Mouse (Mus musculus): ENCODE results near the gene Rbl2.

Rbl2 gene

DNA sequence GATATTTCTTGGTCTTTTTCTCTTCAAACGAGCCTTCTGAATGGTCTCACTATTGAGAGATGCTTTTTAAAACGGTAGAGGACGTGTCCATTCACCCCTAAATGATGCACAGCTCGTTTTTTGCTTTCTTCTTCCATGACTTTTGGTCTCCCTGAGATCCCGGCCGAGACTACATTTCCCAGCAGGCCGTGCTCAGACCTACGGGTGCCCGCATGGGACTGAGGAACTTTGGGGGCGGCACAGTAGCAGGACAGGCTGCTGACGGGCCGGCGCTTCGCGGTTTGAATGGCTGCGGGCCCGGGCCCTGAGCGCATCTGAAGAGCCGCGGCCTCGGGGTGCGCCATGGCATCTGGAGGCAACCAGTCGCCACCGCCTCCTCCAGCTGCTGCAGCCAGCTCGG, at the start of gene Rbl2:
Rbl2 (plus strand) TSS at position 224 of the 400 bp plus-strand sequence.
- peak; percentile 96 for DNase-seq

DNA sequence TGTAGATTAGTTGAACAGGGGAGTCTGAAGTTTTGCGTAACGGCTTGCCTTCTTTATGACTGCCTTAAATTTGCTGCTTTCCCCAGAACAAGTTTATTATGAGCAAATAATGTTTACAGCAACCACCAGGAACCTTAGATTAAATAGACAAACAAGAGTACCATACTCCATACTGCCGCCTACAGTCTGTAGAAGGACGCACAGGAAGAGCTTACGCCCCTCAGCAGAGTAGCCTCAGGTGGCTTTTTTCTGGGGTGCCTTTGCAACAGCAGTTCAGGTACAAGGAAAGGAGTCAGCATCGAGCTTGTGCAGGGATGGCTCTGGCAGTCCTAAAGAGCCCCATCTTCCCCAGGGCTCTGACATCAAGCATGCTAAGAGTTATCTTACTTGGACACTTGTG, 35.4 kb upstream of the Rbl2 start:
- DNase-seq = no peak

DNA sequence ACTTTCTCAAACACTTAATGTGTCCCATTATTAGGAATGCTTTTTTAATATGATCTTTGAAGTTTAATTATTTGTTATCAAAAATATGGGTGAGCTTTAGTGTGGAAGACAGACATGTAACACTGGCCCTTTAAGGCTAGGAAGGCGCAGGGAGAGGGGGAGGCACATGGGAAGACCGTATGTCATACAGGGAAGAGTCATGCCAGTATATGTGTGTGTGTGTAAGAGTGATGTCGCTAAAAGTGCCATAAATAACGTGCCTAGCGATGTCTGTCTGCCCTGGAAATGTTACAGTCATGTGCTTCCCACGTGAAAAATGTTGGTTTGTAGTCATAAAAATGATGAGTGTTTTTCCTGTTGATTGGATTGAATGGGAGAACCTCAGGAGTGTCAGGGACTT, 33.0 kb upstream of the Rbl2 start:
- DNase-seq = no peak

DNA sequence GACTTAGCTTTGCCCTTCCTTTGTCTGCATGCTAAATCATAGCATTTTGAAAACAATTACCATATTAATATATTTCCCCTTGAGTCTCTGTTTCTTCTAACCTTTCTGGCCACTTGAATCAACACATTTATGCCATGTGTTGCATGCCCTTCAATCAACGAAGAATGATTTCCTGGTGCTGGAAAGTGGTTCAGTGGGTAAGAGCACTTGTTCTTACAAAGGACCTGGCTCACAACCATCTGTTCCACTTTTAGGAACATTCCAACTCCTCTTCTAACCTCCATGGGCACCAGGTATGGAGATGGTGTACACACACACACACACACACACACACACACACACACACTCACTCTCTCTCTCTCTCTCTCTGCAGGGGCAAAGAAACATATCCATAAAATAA, 31.2 kb upstream of the Rbl2 start:
- DNase-seq = no peak

DNA sequence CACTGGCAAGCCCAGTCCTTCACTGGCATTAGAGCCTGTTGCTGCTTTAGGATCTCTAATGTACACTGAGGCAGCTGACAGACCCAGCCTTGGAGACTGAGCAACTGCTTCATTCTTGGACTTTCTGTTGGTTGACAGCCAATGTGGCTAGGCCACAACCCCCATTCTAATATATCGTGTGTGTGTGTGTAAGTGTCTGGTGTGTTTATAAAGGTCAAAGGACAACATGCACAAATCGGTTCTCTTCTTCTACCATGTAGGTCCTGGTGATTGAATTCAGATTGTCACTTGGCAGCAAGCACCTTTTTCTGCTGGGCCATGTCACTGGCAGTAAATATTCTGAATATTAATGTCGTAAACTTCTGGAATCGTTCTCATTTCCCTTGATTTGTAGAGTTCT, 23.5 kb upstream of the Rbl2 start:
- DNase-seq = peak; percentile 43

DNA sequence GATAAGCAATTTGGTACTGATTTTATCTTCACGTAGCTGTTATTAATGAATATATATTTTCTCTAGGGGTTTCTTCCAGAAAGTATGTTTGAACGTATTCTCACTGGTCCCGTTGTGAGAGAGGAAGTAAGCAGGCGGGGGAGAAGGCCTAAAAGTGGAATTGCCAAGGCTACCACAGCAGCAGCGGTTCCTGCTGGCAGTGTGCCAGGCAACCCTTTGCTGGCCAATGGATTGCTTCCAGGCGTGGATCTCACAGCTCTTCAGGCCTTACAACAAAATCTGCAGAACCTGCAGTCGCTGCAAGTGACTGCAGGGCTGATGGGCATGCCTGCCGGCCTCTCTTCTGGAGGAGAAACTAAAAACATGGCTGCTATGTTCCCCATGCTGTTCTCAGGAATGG, 18.8 kb upstream of the Rbl2 start:
- peak; percentile 91 for DNase-seq

DNA sequence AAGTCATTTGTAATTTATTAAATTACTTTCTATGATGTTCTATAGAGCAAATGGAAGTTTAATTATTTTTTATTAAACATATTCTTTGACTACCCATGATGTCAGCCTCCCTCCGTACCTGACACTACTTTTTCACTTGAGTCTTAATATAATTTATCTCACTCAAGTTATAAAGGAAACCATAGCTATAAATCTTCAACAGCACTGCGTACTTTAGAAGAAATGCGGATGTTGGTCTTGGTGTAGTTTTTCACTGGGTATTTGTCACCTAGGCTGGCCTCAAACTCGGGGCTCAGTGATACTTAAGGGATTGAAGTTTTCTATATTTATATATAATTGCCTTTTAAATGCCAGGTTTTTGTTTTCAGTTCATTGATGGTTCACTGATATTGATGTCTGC, 15.4 kb upstream of the Rbl2 start:
- no peak for DNase-seq

DNA sequence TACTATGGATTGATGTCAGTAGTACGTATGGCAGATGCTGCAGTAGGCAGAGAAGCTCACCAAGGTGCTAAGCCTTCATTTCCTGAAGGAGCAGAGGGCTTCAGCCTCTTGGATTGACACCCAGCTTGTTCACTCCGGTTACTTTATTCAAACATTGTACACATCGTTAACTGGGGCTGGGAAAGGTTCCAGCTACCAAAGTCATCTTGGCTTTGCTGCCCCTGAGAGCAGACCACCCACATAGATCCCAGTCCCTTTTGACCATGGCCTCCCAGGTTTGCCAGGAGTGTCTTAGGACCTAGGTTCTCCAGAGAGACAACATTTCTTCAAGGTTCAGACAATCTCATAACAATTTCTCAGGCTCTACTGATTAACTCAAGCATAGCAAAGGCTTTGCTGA, 13.0 kb upstream of the Rbl2 start:
- peak; percentile 41 for DNase-seq

DNA sequence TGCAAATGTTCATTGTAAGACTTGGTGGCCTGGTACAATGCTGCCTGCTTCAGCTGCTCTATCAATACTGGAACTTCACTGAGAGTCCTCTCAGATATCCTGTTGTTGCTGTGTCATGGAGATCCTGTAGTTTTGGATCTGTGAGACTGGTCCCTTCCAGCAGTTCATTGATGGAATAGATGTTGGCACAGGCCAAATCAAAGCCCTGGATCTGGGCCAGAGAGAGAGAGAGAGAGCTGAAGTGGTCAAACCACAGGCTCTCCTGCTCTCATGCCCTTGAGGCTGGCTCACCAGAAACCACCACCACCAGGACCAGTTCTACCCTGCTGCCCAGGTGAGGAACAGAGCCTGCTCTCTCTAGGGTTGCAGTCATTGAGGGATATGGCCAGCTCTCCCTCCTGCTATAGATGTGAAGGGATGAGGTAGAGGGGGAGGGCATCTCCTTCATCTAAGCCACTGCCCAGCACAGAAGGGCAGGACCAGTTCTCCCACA, 10.7 kb upstream of the Rbl2 start:
- DNase-seq = no peak

DNA sequence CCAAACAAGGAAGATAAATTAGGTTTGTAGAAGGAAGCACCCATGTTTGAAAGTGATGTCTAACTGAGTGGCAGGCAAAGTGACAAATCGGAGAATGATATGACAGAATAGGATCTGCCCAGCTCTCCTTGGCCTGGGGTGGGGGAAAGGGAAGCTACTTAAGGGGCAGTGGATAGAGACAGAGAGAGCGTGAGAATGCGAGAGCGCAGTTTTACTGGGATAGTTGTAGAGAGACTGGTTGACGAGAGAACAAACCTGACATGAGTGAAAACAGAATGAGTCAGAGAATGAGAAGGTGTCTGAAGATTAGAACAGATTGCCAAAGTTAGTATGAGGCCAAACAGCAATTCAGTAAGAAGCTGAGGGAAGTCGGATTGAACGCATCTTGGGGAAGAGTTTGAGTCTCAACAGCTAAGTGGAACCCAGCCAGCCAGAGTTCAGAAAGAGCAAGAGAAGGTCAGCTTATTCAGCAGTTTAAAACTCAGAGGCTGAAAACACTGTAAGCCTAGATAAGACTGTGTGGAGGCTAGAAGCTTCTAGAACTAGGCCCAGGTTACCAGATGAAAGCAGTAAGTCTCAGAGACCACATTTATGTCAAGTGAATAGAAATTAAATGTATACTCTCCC, 9.9 kb upstream of the Rbl2 start:
- peak; percentile 77 for DNase-seq

DNA sequence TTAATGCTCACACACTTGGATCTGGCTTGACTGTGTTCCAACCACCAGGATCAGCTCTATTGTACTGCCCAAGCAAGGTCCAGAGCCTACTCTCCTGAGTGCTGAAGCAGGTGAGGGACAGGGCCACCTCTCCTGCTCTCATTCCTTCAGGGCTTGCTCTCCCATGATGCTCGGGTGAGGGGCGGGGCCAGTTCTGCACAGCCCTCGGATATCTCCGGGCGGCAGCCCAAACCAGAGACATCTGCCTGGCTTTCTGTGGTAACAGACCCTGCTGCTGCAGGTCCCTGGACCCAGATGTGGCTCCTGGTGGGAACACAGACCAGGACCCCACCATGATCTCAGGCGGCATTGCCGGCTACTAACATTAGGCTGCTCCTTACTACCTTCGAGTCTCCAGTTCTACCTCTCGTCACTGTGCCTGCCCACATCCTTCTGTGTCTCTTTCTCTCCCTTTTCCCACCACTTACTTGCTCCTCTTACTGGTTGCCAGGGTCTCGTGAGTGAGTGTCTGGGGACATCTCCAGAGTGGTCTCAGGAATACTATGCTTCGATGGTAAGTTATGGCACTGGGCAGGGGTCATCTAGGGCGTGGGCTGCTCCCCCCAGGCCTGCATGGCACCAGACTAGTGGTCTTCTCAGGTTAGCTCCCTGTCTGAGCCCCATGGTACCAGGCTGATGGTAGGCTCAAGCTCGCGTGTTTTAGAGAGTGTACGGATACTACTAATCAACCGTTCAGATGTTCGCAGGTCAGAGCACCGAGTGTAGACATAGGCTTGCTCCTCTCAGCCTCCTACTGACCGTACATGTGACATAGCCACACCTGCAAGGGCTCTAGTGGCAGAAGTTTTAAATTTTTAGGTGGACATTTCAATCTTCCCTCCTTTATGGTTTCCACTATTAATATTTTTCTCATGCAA, 9.0 kb upstream of the Rbl2 start:
- no peak for DNase-seq

DNA sequence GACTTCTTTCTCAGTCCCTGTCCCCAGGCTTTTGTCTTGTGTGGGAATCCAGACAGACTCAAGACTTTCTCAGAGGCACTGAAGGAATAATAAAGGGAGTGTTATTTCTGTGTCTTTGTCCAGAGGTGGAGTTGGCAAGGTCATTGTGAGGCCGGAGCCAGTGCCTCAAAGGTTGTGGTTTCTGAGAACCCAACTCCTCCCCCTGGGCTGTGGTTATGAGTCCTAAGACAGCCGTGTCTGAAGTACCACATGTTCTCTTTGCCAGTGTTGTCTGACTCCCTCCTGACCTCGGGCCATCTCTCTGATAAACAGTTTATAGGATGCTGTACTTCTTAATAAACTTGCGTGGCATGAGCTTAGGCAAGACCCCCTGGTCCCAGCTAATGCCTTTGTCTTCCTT, 4.7 kb upstream of the Rbl2 start:
- DNase-seq = no peak

DNA sequence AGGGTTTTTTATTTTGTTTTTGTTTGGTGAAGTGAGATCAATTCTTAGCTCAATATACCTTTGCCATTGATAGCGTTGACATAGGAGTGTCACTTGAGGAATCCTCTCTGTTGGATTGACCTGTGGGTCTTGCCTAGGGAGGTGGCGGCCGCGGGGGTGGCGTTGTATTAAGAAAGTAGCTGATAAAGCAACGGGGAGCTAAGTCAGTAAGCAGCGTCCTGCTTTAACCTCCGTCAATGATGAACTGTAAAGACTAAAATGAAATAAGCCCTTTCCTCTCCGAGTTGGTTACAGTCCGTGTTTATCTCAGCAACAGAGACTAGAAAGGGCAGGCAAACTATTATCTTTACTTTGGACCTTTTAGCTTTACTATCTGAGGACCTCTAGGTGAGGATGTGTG, 450 bp upstream of the Rbl2 start:
- DNase-seq = peak; percentile 40

DNA sequence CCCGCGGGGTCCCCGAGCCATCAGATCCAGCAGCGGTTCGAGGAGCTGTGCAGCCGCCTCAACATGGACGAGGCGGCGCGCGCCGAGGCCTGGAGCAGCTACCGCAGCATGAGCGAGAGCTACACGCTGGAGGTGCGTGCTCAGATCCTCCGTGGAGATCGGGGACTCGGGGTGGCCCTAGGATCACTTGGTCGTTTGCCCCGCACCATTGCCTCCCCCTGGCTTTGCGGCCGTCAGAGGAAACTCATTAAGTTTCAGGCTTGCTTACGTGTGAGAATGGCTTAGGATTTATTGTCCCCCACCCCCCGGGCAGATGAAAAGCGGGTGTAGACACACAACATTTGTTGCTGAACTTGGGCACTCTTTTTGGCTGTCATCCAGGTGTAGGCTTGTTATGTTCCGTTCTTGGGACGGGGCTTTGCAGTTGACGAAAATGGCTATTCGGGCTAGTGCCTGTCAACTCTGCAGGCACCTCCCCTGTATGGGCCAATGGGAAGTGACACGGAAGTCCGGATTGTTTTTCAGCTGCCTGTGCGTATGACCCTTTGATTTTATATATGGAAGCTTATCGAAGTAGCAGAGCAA, 510 bp downstream of the Rbl2 start:
- DNase-seq = peak; percentile 86

DNA sequence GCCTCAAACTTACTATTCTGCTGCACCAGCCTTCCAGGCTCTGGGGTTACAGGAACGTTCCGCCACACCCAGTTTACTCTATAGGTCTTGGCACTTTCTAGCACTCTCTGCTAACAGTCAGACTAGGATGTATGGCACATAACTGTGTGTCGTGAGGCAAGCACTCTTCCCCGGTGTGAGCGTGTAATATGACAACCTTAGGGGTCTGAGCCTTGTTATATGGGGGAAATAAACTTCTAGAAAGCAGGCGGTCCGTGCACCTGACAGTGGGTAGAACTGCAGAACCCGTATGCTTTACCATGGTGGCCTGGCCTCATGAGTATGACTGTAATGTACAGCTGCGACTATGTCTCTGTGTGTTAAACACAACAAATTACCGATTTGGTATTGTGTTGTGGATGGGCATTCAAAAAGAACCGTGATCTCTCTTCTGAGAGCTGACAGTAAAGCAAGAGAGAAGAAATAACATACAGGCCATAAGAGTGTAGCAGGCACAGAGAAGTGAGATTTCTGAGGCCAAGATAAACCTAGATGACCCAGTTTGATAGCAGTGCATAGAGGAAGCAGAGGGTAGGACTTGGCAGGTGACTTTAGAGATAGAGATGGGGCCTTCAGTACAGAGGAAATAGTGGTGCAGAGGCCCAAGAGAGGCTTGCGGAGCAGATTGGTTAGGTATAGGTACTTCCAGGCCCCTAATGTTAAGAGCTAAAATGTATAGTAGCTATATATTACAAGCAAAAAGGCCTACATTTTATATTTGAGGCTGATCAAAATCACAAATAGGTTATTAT, 7.4 kb downstream of the Rbl2 start:
- no peak for DNase-seq

DNA sequence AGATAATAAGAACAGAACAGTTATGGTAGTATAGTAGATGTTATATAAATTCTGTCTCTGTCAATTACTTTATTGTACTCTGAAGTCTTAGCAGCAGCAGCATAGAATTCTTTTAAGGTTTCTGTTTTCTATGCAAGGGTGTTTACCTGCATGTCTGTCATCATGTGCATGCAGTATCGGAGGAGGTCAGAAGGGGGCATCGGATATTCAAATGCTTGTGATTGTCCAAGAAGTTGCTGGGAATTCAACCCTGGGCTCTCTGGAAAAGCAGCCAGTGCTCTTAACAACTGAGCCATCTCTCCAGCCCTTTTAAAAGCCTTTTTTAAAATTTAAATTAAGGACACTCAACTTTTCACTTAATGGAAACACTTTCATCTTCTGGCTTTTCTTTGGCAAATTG, 9.8 kb downstream of the Rbl2 start:
- DNase-seq = no peak

DNA sequence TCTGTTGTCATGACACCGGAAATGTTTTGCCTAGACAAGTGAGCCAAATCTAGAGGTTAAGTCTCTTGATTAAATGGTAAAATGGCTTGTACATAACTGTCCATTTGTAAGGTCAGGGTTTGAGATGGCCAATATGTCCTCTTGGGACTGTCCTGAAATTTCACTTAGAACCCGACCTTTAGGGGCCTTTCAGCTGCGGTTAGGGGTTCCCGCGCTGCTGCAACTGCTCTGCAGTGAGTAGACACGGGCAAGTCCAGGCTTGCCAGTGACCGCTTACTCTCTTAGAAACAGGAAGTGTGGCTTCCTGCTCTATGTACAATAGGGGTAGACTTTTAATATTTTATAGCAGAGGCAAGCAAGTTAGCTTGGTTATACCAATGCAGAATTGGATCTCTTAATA, 12.1 kb downstream of the Rbl2 start:
- DNase-seq = no peak

DNA sequence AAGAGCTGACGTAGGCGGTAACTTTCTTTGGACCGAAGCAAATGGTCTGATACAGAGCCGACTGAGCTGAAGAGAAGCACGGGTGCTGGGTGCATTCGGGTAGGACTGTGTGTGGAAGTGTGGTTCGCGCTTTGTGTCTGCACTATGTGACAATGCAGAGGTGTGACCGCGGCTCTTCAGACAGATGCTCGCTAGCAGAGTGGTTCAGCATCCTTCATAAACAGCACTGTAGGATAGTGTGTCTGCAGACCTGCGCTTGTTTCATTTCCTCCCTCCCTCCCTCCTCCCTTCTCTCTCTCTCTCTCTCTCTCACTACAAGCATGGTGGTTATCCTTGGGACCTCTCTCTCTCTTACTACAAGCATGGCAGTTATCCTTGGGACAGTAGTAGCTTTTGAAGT, 12.6 kb downstream of the Rbl2 start:
- no peak for DNase-seq

DNA sequence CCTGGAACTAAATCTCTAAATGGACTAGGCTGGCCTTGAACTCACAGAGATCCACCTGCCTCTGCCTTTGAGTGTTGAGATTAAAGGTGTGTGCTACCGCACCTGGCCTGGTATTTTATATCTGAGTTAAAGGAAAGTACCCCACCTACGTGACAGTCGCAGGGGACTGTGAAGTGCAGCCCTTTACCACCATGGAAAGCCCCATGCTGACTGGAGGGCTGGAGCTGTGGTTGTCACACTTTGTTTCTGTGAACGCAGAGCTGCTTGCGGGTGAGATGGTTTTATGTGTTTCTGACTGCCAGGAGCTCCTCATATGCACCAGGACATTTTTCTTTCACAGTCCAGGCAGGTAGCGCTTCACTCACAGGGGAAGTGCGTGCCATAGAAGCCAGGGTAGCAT, 18.6 kb downstream of the Rbl2 start:
- DNase-seq = no peak

DNA sequence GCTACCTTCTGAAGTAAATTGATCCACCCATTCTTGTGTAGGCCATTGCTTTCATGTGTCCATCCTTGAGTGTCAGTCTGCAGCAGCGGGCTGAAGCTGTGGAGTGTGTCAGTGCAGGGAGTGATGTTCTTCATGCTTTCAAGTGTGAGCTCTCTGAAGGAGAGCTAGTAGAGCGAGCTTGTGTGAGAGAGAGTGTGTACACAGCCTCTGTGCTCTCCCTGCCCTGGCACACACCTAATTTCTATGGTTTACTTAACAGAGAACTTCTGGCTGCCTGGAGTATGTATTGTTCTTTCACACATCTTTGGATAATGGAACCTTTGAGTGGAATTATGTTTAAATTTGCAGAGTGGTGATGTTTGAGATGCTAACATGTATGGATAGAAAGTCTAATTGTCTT, 19.7 kb downstream of the Rbl2 start:
- DNase-seq = no peak

DNA sequence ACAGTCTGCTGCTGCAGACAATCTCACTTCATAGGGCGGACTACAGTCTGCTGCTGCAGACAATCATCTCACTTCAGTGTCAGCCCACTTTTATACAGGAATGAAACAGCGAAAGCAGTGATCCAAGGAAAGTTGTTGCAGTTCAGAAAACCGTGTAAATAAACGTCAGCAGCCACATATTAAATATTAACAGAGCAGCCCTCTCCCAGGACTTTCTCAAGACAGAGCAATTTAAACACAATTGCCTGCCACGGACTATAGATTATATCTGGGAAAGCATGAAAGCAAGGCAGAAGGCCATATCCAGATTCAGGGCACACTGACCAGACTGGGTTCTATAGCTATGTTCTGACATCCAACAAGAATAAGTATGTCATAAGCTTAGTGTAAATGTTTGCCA, 24.3 kb downstream of the Rbl2 start:
- DNase-seq = no peak

DNA sequence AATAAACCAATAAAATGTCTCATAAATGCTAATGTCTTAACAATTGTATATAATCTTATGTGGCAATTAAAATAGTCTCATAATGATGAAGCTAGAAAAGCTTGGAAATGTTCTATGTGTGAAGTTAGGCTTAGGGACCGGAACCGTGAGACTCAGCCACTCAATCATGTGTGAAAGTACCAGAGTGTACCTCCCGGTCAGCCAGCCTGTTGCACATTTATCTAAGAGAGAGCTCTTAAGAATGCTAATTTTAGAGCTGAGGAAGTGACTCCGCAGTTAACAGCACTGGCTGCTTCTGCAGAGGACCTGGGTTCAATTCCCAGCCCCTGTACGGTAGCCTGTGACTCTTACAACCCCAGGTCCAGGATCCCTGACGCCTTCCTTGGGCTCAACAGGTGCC, 28.2 kb downstream of the Rbl2 start:
- no peak for DNase-seq

DNA sequence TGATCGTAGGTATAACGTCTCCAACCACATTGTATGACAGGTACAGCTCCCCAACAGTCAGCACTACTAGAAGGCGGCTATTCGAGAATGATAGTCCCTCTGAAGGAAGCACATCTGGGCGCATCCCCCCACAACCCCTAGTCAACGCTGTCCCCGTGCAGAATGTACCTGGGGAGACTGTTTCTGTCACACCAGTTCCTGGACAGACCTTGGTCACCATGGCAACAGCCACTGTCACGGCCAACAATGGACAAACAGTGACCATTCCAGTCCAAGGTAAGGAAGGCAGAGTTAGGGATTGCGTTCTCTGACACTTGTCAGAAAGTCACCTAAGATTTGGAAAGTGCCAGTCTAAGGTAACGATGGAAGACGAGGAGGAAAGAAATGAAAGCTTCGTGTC, 36.4 kb downstream of the Rbl2 start:
- no peak for DNase-seq

Measured in kidney, postnatal 10 days (tissue).